Mouse (Mus musculus): ENCODE measurements around the gene Sf1. TPM values are rescaled to one million over a fixed set of nuclear protein-coding genes. Genes with fewer than 3 reads are reported as not detected.
A peak's percentile ranks its signal among the peaks of the same experiment; 100 is the strongest.

Sf1 gene
- polyA plus RNA-seq, 1 experiment = 340 TPM

DNA sequence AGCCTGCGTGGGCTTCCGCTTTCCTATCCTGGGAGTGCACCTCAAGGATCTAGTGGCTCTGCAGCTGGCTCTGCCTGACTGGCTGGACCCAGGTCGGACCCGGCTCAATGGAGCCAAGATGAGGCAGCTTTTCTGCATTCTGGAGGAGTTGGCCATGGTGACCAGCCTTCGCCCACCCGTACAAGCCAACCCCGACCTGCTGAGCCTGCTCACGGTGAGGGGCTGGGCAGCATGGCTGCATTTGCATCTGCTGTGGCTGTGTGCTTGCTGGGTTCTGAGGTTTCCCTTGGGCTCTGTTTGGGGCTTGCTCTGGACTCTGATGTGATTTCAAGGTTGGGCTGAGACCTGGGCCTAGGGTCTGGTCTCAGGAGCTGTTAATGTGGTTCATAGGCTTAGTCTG is 43.6 kb downstream of the Sf1 start:
- TF ChIP-seq CTCF (IDR thresholded peaks at IDR 0.05; ENCODE audit: insufficient read depth, low read depth, low read length) (no peak), POLR2A (IDR thresholded peaks at IDR 0.05; ENCODE audit: insufficient read depth, low read depth, low read length) (no peak)
- peaks cover 44% of the 10 kb centered on the region for H3K4me1 ChIP-seq (ENCODE audit: control insufficient read depth, insufficient read depth, low read length)
- no peak overlapping the region for H3K4me3 ChIP-seq (ENCODE audit: insufficient read depth, low read depth, low read length)
- no peak overlapping the region for H3K27ac ChIP-seq (ENCODE audit: insufficient read depth, low read depth, low read length)
- 74% methylated on average over 8 of the region's 8 CpGs for WGBS

DNA sequence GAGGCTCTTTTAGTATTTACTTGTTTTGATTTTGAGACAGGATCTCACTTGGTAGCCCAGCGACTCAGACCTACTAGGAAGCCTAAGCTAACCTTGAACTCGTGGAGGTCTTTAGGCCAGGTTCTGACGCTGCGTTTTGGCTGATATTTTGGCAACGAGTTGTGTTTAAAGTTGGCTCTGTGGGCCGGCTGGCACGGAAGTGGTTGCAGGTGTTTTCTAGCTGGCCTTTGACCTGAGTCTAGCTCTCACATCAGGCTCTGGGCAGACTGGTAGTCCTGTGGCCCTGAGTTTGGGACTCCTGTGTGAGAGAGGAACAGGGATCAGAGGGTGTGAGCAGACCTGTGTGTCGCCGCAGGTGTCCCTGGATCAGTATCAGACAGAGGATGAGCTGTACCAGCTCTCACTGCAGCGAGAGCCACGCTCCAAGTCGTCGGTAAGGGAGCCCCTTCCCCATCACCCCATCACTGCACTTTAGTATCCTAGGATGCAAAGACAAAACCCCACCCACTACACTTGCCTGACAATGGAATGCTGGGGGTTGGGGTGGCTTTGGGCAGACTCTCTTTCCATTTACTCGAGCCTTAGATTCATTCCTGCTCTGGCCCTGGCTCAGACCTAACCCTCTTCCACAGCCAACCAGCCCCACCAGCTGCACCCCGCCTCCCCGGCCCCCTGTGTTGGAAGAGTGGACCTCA is 44.5 kb downstream of the Sf1 start:
- TF ChIP-seq CTCF (IDR thresholded peaks at IDR 0.05; ENCODE audit: insufficient read depth, low read depth, low read length) = no peak
- no peak for TF ChIP-seq POLR2A (IDR thresholded peaks at IDR 0.05; ENCODE audit: insufficient read depth, low read depth, low read length)
- 63% methylated on average over 16 of the region's 16 CpGs for WGBS
- Histone ChIP-seq H3K4me3 (ENCODE audit: insufficient read depth, low read depth, low read length) (no peak overlapping the region), H3K27ac (ENCODE audit: insufficient read depth, low read depth, low read length) (no peak overlapping the region), H3K4me1 (ENCODE audit: control insufficient read depth, insufficient read depth, low read length) (peaks cover 39% of the 10 kb centered on the region)

DNA sequence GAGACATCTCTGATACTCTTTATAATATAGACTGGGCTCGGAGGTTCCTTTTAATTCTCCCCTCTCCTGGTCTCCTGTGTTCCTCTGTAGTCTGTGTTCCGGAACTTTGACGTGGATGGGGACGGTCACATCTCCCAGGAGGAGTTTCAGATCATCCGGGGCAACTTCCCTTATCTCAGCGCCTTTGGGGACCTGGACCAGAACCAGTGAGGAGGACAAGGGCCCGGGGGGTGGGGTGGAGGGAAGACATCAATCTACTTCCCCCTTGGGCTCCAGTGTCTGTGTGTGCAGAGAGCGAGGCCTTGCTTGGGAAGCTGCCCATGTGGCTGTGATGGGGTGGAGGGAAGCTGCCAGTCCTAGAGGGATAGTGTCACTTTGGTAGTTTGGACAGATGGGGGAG is 45.3 kb downstream of the Sf1 start:
- TF ChIP-seq POLR2A (IDR thresholded peaks at IDR 0.05; ENCODE audit: insufficient read depth, low read depth, low read length) (no peak), CTCF (IDR thresholded peaks at IDR 0.05; ENCODE audit: insufficient read depth, low read depth, low read length) (no peak)
- H3K4me3 ChIP-seq (ENCODE audit: insufficient read depth, low read depth, low read length) = no peak overlapping the region
- WGBS = 81% methylated on average over 8 of the region's 8 CpGs
- H3K27ac ChIP-seq (ENCODE audit: insufficient read depth, low read depth, low read length) = no peak overlapping the region
- peaks cover 32% of the 10 kb centered on the region for H3K4me1 ChIP-seq (ENCODE audit: control insufficient read depth, insufficient read depth, low read length)

DNA sequence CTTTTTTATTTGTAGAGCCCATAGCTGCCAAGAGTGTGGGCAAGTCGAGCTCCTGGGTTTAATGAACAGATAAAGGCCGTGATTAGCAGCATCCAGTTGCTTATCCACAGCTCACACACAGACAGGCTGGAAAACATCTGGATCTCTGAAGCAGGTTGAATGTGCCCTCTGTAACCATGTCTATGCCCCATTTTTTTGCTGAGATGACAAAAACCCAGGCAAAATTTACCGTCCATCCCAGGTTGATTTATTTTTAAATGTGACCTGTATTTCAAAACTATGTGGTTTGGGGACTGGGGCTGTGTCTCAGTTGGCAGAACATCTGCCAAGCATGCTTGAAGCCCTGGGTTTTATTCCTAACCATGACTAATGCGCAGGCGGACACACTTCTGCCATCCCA is 45.7 kb downstream of the Sf1 start:
- H3K27ac ChIP-seq (ENCODE audit: insufficient read depth, low read depth, low read length) = no peak overlapping the region
- no peak overlapping the region for H3K4me3 ChIP-seq (ENCODE audit: insufficient read depth, low read depth, low read length)
- TF ChIP-seq CTCF (IDR thresholded peaks at IDR 0.05; ENCODE audit: insufficient read depth, low read depth, low read length) (no peak), POLR2A (IDR thresholded peaks at IDR 0.05; ENCODE audit: insufficient read depth, low read depth, low read length) (no peak)
- peaks cover 30% of the 10 kb centered on the region for H3K4me1 ChIP-seq (ENCODE audit: control insufficient read depth, insufficient read depth, low read length)
- 74% methylated on average over 5 of the region's 5 CpGs for WGBS

DNA sequence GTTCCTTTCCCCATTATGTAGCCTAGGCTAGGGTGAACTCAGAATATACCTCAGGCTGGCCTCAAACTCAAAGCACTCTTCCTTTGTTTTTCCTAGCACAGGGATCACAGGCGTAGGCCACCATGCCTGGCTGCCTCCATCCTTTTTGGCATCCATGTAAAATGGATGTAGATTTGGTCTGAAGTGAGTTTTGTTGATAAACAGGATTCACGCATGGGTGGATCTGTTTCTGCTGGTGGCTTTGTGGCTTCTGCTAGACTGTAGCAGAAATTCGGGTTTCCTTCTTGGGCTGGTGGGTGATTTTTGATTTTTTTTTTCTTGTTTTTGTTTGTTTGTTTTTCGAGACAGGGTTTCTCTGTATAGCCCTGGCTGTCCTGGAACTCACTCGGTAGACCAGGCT is 46.4 kb downstream of the Sf1 start:
- WGBS = 91% methylated on average over 5 of the region's 5 CpGs
- Histone ChIP-seq H3K4me1 (ENCODE audit: control insufficient read depth, insufficient read depth, low read length) (peaks cover 22% of the 10 kb centered on the region), H3K27ac (ENCODE audit: insufficient read depth, low read depth, low read length) (no peak overlapping the region), H3K4me3 (ENCODE audit: insufficient read depth, low read depth, low read length) (no peak overlapping the region)
- TF ChIP-seq CTCF (IDR thresholded peaks at IDR 0.05; ENCODE audit: insufficient read depth, low read depth, low read length) (no peak), POLR2A (IDR thresholded peaks at IDR 0.05; ENCODE audit: insufficient read depth, low read depth, low read length) (no peak)

DNA sequence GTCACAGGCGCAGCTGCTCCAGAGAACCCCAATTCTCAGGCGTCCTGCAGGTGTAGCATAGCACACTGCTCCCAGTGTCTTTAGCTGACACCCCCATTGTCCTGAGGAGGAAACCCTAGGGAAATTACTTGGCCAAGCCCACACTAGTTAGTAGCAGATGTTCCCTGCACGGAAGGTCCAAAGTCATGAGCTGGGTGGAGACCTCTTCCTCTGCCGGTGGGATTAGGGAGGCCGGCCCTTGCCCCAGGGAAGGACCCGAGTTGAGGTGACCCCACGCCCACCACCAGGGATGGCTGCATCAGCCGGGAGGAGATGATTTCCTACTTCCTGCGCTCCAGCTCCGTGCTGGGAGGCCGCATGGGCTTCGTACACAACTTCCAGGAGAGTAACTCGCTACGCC is 49.3 kb downstream of the Sf1 start:
- Histone ChIP-seq H3K4me1 (ENCODE audit: control insufficient read depth, insufficient read depth, low read length) (peaks cover 32% of the 10 kb centered on the region), H3K4me3 (ENCODE audit: insufficient read depth, low read depth, low read length) (no peak overlapping the region), H3K27ac (ENCODE audit: insufficient read depth, low read depth, low read length) (no peak overlapping the region)
- 87% methylated on average over 14 of the region's 14 CpGs for WGBS
- TF ChIP-seq CTCF (IDR thresholded peaks at IDR 0.05; ENCODE audit: insufficient read depth, low read depth, low read length) (no peak), POLR2A (IDR thresholded peaks at IDR 0.05; ENCODE audit: insufficient read depth, low read depth, low read length) (no peak)

DNA sequence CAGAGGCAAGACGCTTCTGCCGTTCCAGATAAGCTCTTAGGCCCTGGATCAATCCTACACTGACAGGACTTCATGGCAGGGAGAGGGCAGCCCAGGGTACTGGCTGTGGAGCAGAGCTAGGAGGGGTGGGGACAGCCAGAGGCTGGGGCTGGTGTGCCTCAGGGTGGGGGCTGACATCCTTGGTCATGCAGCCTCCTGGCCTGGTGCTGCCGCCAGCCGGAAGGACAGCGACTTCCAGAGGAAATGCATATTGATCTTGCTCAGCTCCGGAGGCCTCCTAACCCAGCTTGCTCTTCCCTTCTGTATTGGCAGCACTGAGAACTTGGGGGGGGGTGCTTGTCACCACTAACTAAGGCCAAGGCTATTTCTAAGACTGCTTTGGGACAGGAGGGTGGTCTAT is 52.0 kb downstream of the Sf1 start:
- Histone ChIP-seq H3K27ac (ENCODE audit: insufficient read depth, low read depth, low read length) (no peak overlapping the region), H3K4me3 (ENCODE audit: insufficient read depth, low read depth, low read length) (no peak overlapping the region), H3K4me1 (ENCODE audit: control insufficient read depth, insufficient read depth, low read length) (peaks cover 25% of the 10 kb centered on the region)
- TF ChIP-seq POLR2A (IDR thresholded peaks at IDR 0.05; ENCODE audit: insufficient read depth, low read depth, low read length) = no peak
- no peak for TF ChIP-seq CTCF (IDR thresholded peaks at IDR 0.05; ENCODE audit: insufficient read depth, low read depth, low read length)
- WGBS = 43% methylated on average over 6 of the region's 6 CpGs

DNA sequence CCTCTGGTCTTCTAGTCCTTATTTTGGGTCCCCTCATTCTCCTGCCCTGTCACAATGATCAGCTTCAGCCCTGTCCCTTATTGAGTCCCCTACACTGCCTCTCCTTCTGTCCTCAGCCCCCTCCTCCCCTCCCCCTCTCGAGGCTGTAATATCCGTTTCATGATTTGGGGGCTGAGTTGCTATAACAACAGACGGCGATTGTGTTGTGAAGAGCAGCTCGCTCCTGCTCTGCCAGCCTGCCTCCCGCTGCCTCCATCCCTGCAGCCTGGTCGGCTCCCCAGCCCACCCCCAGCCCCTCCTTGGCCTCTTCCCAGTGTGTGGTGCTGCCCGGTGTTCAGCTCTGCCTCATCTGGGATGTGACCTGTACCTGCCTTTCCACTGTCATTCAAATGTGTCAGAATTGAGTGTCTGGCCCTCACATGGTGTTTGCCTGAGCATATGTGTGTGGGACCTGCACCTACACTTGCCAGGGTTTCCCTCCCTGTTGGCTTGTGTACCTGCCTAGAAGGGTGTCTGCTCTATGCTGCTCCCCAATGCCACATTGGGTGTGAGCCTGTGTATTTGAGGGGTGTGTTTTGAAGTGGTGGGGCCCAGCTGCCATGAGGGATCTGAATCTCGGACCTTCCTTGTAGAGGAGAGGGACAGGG is 52.8 kb downstream of the Sf1 start:
- Histone ChIP-seq H3K4me3 (ENCODE audit: insufficient read depth, low read depth, low read length) (no peak overlapping the region), H3K4me1 (ENCODE audit: control insufficient read depth, insufficient read depth, low read length) (peaks cover 33% of the 10 kb centered on the region), H3K27ac (ENCODE audit: insufficient read depth, low read depth, low read length) (peak overlapping the region; percentile 35; the same call in 1 of the 2 replicates)
- no peak for TF ChIP-seq POLR2A (IDR thresholded peaks at IDR 0.05; ENCODE audit: insufficient read depth, low read depth, low read length)
- no peak for TF ChIP-seq CTCF (IDR thresholded peaks at IDR 0.05; ENCODE audit: insufficient read depth, low read depth, low read length)
- 13% methylated on average over 9 of the region's 9 CpGs for WGBS

DNA sequence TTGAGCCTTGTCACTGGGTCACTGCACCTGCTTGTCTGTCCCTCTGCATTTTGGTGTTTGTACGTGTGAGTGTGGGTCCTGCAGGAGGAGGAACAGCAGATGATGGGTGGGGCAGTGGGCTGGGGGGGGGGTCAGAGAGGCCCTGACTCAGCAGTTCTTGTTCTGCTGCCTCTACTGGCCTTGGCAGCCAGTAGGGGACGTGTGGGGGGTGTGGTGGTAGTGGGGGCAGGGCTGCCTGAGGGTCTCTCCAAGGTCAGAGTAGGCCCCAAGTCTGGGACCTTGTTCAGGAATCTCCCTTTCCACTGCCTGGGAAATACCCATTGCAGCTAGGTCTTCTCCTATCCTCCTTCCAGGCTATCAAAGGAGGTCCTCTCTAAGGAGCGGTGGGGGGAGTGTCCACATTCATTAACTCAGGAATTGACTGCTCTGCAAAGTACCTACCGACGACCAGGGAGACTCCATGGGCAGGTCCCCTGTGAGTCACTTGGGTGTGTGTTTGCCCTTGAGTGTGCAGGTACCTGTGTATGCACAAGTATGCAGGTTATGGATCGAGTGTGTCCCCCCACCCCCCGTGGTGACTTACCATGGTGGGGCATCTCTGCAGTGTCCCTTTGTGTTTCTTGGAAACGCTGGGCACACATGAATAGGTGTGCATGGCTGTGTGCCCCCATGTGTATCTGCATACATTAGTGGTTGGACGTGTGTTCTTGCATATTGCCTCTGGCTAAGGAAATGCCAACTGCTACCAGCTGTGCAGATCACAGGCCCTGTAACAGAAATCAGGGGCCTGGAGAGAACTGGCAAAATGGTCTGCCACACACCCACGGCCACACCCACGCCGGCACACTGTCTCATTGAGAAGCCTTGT is 53.6 kb downstream of the Sf1 start:
- Histone ChIP-seq H3K27ac (ENCODE audit: insufficient read depth, low read depth, low read length) (no peak overlapping the region), H3K4me1 (ENCODE audit: control insufficient read depth, insufficient read depth, low read length) (peaks cover 38% of the 10 kb centered on the region), H3K4me3 (ENCODE audit: insufficient read depth, low read depth, low read length) (no peak overlapping the region)
- WGBS = 53% methylated on average over 12 of the region's 12 CpGs
- TF ChIP-seq POLR2A (IDR thresholded peaks at IDR 0.05; ENCODE audit: insufficient read depth, low read depth, low read length) (no peak), CTCF (IDR thresholded peaks at IDR 0.05; ENCODE audit: insufficient read depth, low read depth, low read length) (no peak)
